Mouse (Mus musculus) forebrain, embryonic 11.5 days (tissue): Measurements from ENCODE around the gene Traf3ip3. TPM values are rescaled to one million over a fixed set of nuclear protein-coding genes. Genes with fewer than 3 reads are reported as not detected.
A peak's percentile ranks its signal among the peaks of the same experiment; 100 is the strongest.

Source experiments
- ATAC-seq: fragments of 200-750 bp; cut with Nextera tagmentation; replicated peaks from 2 replicates; pipeline ENCODE4 v1.8.0; 2017; ENCODE audit warnings: moderate TSS enrichment; ENCODE audit not compliant: low FRiP score
- DNase-seq: peaks from one replicate; pipeline ENCODE4 v3.0.0-alpha.2; 2017; ENCODE audit warnings: low spot score
- H3K27ac ChIP-seq: fragments of 300-500 bp; sonication (generic); 2 replicates; pipeline ENCODE4 v1.5.1; 2014; ENCODE audit warnings: low read depth, low read length
- H3K27me3 ChIP-seq: fragments of 300-500 bp; sonication (generic); 2 replicates; pipeline ENCODE4 v1.6.1; 2014; ENCODE audit warnings: mild to moderate bottlenecking, low read length, mixed read lengths; ENCODE audit not compliant: control insufficient read depth, insufficient read depth
- H3K36me3 ChIP-seq: fragments of 300-500 bp; sonication (generic); 2 replicates; pipeline ENCODE4 v1.6.1; 2014; ENCODE audit warnings: mild to moderate bottlenecking, low read length, moderate library complexity, mixed read lengths; ENCODE audit not compliant: control insufficient read depth, insufficient read depth
- H3K4me1 ChIP-seq: fragments of 300-500 bp; sonication (generic); replicated peaks from 2 replicates; pipeline ENCODE4 v1.6.1; 2014; ENCODE audit warnings: low read length, mixed read lengths; ENCODE audit not compliant: control insufficient read depth, insufficient read depth
- H3K4me2 ChIP-seq: fragments of 300-500 bp; sonication (generic); 2 replicates; pipeline ENCODE4 v1.6.1; 2014; ENCODE audit warnings: low read depth, mild to moderate bottlenecking, low read length, moderate library complexity, mixed read lengths; ENCODE audit not compliant: severe bottlenecking
- H3K4me3 ChIP-seq: fragments of 300-500 bp; sonication (generic); 2 replicates; pipeline ENCODE4 v1.5.1; 2014; ENCODE audit warnings: low read depth, low read length
- H3K9ac ChIP-seq: fragments of 300-500 bp; sonication (generic); 2 replicates; pipeline ENCODE4 v1.6.1; 2014; ENCODE audit warnings: low read length
- H3K9me3 ChIP-seq: fragments of 300-500 bp; sonication (generic); 2 replicates; pipeline ENCODE4 v1.6.1; 2016; ENCODE audit warnings: low read length, mixed read lengths; ENCODE audit not compliant: control insufficient read depth
- WGBS: fragments of 180-500 bp; shearing (Covaris S2); extraction: QIAGEN DNeasy Blood & Tissue Kit; methylation state at CpG from one replicate; pipeline ENCODE4 v1.1.7; 2014; 5-methylcytosine and 5-hydroxymethylcytosine counted together
- polyA plus RNA-seq: library from polyadenylated mRNA; unstranded; fragments of >200 nt; fragmentation: Nextera tagmentation; extraction: Ambion mirVana; gene quantifications from 2 replicates; pipeline ENCODE4 v1.2.1, GENCODE M21; 2014

Gene Traf3ip3
- polyA plus RNA-seq, 1 experiment from 2014 or later: 2.3 TPM

DNA sequence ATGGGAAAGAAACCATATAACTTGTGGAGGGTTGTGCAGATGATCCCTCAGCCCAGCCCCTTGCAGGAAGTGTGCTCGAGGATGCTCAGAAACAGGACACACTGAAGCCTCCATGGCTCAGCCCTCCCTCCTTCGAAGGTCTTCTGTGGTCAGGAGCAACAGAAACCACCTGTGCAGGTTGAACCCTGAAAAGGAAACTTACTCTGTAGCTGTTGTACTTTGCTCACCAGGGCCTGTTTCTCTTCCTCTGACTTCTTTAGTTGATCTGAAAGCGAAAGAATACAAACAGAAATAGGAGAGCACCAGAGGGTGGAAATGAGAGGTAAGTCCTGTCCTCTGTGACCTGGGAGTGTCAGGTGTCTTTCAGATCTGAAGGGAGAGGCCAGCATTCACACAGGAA is 20.4 kb downstream of the Traf3ip3 start:
- Histone ChIP-seq H3K4me1 (no peaks in the 10 kb centered on the region), H3K9ac (no peak overlapping the region), H3K27me3 (no peaks in the 10 kb centered on the region), H3K9me3 (no peaks in the 10 kb centered on the region), H3K36me3 (no peaks in the 10 kb centered on the region), H3K27ac (no peak overlapping the region), H3K4me2 (no peak overlapping the region), H3K4me3 (no peak overlapping the region)
- DNase-seq (no peak), ATAC-seq (no peak)
- 90% methylated on average over 3 of the region's 3 CpGs for WGBS

DNA sequence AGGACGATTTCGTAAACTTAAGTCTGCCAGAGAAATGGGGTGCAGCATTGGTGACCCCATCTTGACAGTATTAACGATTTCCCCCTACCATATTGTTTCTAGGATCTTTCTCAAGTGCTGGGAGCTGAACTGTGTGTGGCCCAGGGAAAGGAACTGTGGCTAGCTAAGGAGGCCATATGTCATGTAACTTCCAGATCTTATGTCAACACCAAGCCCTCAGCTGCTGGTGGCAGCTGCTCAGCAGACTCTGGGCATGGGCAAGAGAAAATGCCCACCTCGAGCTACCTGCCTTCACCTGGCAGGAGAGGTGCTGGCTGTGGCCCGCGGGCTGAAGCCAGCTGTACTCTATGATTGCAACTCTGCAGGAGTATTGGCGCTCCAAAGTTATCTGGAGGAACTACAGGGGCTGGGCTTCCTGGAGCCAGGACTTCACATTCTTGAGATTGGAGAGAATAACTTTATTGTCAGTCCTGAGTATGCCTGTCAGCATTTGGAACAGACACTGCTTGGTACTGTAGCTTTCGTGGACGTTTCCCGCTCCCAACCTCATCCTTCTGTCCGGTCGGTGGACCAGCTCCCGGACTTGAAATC is 27.3 kb downstream of the Traf3ip3 start:
- DNase-seq (no peak), ATAC-seq (no peak)
- Histone ChIP-seq H3K36me3 (no peaks in the 10 kb centered on the region), H3K9me3 (no peaks in the 10 kb centered on the region), H3K27me3 (no peaks in the 10 kb centered on the region), H3K4me3 (peak overlapping the region; percentile 82), H3K4me1 (peaks cover 4% of the 10 kb centered on the region; the same call in 1 of the 2 replicates), H3K27ac (no peak overlapping the region), H3K4me2 (peak overlapping the region; percentile 77), H3K9ac (peak overlapping the region; percentile 72)
- 92% methylated on average over 13 of the region's 13 CpGs for WGBS

DNA sequence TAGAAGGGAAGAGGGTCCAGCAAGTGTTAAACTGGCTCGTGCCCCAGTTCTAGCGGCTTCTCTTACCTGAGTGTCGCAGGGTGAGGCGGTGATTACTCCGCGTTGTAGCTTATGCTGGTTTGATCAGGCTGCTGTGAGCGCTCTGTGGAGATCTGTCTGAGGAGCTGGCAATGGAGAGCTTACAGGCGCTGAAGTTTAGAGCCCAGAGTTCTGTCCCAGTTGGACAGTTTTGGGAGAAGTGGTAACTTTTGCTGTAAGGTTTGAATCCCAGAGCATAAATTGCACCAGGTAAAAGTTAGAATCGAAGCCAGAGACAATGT is 27.7 kb downstream of the Traf3ip3 start:
- no peak for ATAC-seq
- WGBS: 19% methylated on average over 9 of the region's 9 CpGs
- Histone ChIP-seq H3K4me3 (peak overlapping the region; percentile 82), H3K9me3 (no peaks in the 10 kb centered on the region), H3K36me3 (no peaks in the 10 kb centered on the region), H3K27ac (peak overlapping the region; percentile 37; the same call in 1 of the 2 replicates), H3K4me1 (peaks cover 4% of the 10 kb centered on the region; the same call in 1 of the 2 replicates), H3K9ac (peak overlapping the region; percentile 72), H3K27me3 (no peaks in the 10 kb centered on the region), H3K4me2 (peak overlapping the region; percentile 77)
- no peak for DNase-seq

DNA sequence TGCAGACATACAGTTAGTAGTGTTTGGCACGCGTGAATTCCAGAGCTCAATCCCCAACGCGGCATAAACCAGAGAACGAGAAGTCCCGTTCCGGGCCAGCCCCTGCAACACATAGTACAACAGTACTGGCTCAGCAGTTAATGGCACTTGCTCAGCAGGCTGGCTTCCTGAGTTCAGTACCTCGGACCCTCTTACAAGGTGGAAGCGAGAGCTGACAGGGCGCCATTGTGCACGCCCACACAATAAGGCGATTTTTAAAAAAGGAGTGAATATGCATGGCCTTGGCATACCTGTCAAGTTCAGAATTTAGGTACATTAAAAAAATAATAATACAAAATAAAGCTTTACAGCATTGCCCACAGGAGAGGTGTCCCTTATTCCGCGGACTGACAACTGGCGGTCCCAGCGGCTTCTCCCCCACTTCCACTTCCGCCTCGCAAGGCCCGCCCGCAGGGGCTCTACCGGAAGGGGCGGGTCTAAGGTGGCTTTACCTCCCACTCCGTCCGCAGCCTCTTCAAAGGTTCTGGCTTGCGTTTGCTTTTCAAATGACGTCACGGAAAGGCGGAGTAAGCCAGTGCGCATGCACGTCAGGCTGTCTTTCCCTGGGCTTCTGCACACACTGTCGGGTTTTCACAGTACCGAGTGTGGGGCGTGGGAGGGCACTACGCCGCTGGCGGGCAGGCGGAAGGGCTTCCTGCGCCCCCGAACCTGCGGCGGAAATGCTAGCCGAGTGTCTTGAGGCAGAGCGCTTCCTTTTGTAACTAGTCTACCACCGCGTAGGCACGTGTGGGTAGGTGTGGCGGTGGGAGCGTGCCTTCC is 28.3 kb downstream of the Traf3ip3 start:
- no peaks in the 10 kb centered on the region for H3K36me3 ChIP-seq
- WGBS: 2% methylated on average over 48 of the region's 48 CpGs
- no peaks in the 10 kb centered on the region for H3K27me3 ChIP-seq
- peaks cover 4% of the 10 kb centered on the region; the same call in 1 of the 2 replicates for H3K4me1 ChIP-seq
- DNase-seq: peak; percentile 97
- H3K4me3 ChIP-seq: peak overlapping the region; percentile 82
- ATAC-seq: peak; percentile 99
- H3K9me3 ChIP-seq: no peaks in the 10 kb centered on the region
- H3K27ac ChIP-seq: peak overlapping the region; percentile 41
- peak overlapping the region; percentile 77 for H3K4me2 ChIP-seq
- peak overlapping the region; percentile 78 for H3K9ac ChIP-seq

DNA sequence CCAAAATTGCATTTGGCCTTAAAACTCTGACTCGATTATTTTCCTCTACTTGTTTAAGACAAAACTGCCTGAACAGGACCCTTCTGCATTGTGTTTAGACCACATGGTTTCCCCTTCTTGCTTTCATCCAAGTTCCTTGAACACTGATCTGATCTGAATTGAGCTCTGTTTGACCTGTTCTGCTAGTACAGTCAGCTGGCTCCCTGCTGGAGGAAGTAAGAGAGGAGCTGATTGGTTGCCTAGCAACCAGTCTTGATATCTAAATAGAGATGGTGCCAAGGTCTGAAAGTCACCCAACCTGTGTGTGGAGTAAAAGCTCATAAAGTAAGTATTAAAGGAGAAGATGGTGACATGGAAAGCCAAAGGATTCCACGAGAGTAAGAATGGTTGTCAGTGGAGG is 31.6 kb downstream of the Traf3ip3 start:
- no peaks in the 10 kb centered on the region for H3K27me3 ChIP-seq
- no peak overlapping the region for H3K9ac ChIP-seq
- H3K4me1 ChIP-seq: peaks cover 4% of the 10 kb centered on the region; the same call in 1 of the 2 replicates
- WGBS: 90% methylated on average over 2 of the region's 2 CpGs
- H3K9me3 ChIP-seq: no peaks in the 10 kb centered on the region
- no peak overlapping the region for H3K27ac ChIP-seq
- ATAC-seq (no peak), DNase-seq (no peak)
- no peak overlapping the region for H3K4me2 ChIP-seq
- no peak overlapping the region for H3K4me3 ChIP-seq
- H3K36me3 ChIP-seq: no peaks in the 10 kb centered on the region

DNA sequence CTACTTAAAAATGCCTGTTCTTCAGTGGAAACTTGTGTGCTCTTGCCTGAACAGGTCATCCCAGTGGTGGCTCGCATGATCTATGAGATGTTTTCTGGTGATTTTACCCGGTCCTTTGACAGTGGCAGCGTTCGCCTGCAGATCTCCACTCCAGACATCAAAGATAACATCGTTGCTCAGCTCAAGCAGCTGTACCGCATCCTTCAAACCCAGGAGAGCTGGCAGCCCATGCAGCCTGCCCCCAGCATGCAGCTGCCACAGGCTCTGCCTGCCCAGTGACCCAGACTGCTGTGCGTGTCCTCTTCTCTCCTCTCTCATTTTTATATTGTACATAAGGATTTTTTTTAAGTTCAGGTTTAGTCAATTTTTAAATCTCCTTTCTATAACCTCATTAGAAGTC is 32.3 kb downstream of the Traf3ip3 start:
- no peak overlapping the region for H3K4me3 ChIP-seq
- DNase-seq (no peak), ATAC-seq (no peak)
- H3K27ac ChIP-seq: no peak overlapping the region
- peaks cover 3% of the 10 kb centered on the region; the same call in 1 of the 2 replicates for H3K4me1 ChIP-seq
- H3K9me3 ChIP-seq: no peaks in the 10 kb centered on the region
- H3K36me3 ChIP-seq: no peaks in the 10 kb centered on the region
- H3K4me2 ChIP-seq: no peak overlapping the region
- H3K9ac ChIP-seq: no peak overlapping the region
- H3K27me3 ChIP-seq: no peaks in the 10 kb centered on the region
- 90% methylated on average over 7 of the region's 7 CpGs for WGBS

DNA sequence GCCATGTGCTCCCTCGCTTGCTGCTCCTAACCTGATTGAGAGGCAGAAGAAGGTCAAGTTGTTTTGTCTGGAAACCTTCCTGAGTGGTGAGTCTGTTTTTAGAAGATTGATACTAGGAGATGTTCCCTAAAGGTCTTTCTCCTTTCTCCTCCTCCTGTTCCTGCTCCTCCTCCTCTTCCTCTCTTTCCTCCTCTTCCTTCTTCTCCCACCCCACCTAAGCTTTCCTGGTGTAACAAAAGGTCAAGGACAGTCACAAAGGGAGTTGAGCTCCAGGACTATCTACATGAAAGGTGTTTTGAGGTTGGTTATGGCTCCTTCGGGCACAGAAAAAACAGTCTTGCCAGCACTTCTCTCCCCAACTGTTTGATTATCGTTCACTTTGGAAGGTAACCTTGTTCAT is 33.8 kb downstream of the Traf3ip3 start, which contains the start of gene A130010J15Rik:
A130010J15Rik (plus strand) TSS at position 301 of the 400 bp plus-strand sequence.
- no peak within 1 kb of the TSS for H3K4me2 ChIP-seq
- H3K9ac ChIP-seq: no peak within 1 kb of the TSS
- no peak for ATAC-seq
- WGBS: 94% methylated on average over 3 of the region's 3 CpGs
- no peak for DNase-seq
- no peak within 1 kb of the TSS for H3K4me3 ChIP-seq
- no peaks in the 10 kb centered on the region for H3K27me3 ChIP-seq
- H3K36me3 ChIP-seq: no peaks in the 10 kb centered on the region
- no peaks in the 10 kb centered on the region for H3K9me3 ChIP-seq
- H3K4me1 ChIP-seq: no peaks in the 10 kb centered on the region
- no peak within 1 kb of the TSS for H3K27ac ChIP-seq

DNA sequence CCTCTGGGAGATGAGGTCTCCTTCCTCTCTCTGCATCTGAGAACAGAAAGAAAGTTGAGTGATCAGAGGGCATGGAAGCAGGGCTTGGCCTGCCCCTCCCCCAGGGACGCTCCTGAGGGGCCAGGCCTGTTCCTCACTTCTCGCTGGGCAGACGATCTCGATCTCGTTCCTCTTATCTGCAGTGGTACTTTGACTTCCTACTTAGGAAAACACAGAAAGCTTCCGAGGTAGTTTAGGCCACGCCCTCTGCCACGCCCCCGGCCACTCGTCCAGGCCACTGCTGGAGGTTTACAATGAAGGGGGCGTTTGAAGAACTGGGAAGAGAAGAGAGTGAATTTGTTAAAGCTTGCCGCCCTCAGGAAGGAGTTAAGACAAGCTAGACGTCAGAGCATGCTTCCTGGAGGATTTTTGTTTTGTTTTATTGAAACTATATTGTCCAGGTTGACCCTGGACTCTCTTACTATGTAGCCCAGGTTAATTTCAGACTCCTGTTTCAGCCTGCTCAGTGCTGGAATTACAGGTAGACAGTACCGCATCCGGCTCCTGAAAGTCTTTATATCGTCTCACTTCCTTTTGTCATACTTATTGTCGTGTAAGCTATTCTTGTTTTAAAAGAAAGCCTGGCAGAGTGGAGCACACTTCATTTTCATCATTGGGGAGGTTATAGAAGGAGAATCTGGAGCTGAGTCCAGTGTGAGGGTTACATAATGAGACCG is 41.0 kb downstream of the Traf3ip3 start:
- ATAC-seq (peak; percentile 66), DNase-seq (peak; percentile 72)
- Histone ChIP-seq H3K27me3 (no peaks in the 10 kb centered on the region; the same call in 1 of the 2 replicates), H3K9ac (peak overlapping the region; percentile 44), H3K4me2 (peak overlapping the region; percentile 49), H3K9me3 (no peaks in the 10 kb centered on the region), H3K4me1 (peaks cover 7% of the 10 kb centered on the region; the same call in 1 of the 2 replicates), H3K27ac (no peak overlapping the region), H3K4me3 (peak overlapping the region; percentile 9; the same call in 1 of the 2 replicates), H3K36me3 (no peaks in the 10 kb centered on the region)
- 15% methylated on average over 18 of the region's 18 CpGs for WGBS
